Mouse (Mus musculus) bone marrow, adult 2 months (tissue): ENCODE measurements around the gene Golgb1. TPM values are rescaled to one million over a fixed set of nuclear protein-coding genes. Genes with fewer than 3 reads are reported as not detected.

ENCODE experiments used
- H3K27ac ChIP-seq: fragments of 200-500 bp; 2 replicates; pipeline ENCODE4 v1.5.1; 2012; ENCODE audit warnings: low read depth, mild to moderate bottlenecking, control low read depth, inconsistent platforms, low read length; ENCODE audit not compliant: control insufficient read depth, poor library complexity, insufficient read depth
- H3K4me1 ChIP-seq: fragments of 200-500 bp; 2 replicates; pipeline ENCODE4 v1.6.1; 2011; ENCODE audit warnings: low read length; ENCODE audit not compliant: control insufficient read depth, insufficient read depth
- H3K4me3 ChIP-seq: fragments of 200-500 bp; replicated peaks from 2 replicates; pipeline ENCODE3; 2011; ENCODE audit warnings: mild to moderate bottlenecking, low read depth, low read length, control low read depth; ENCODE audit not compliant: control insufficient read depth
- CTCF ChIP-seq: fragments of 200-500 bp; IDR thresholded peaks from 2 replicates; pipeline ENCODE4 v1.5.1; 2011; ENCODE audit warnings: low read length, control low read depth; ENCODE audit not compliant: control insufficient read depth, insufficient read depth
- POLR2A ChIP-seq: fragments of 200-500 bp; IDR thresholded peaks from 2 replicates; pipeline ENCODE4 v1.6.1; 2011; ENCODE audit warnings: low read depth, mild to moderate bottlenecking, control low read depth, low read length, borderline replicate concordance; ENCODE audit not compliant: control insufficient read depth
- WGBS: fragments of 180-500 bp; shearing (Covaris S2); methylation state at CpG from one replicate; pipeline ENCODE4 v1.1.7; 2018; 5-methylcytosine and 5-hydroxymethylcytosine counted together
- polyA plus RNA-seq: library from polyadenylated mRNA; stranded (reverse); fragments of >200 nt; gene quantifications from 2 replicates; pipeline ENCODE4 v1.2.4, GENCODE M21; 2011; ENCODE audit warnings: low replicate concordance; ENCODE audit not compliant: missing spikeins, insufficient read depth, insufficient read length

The Golgb1 gene
- polyA plus RNA-seq, 1 experiment, result 14.5 TPM

- 65% methylated on average over 5 of the region's 5 CpGs for WGBS
- TF ChIP-seq CTCF (0 out of 2 replicates have a peak, but pooled peaks have one; percentile 24), POLR2A (no peak)
- Histone ChIP-seq H3K27ac (no peak overlapping the region), H3K4me3 (no peak overlapping the region), H3K4me1 (no peaks in the 10 kb centered on the region)
Measured at GRCm38 (mm10) chr16:36877316-36877715, 2.4 kb downstream of the Golgb1 start.

- no peak overlapping the region for H3K27ac ChIP-seq
- no peak overlapping the region for H3K4me3 ChIP-seq
- no peaks in the 10 kb centered on the region for H3K4me1 ChIP-seq
- TF ChIP-seq POLR2A (no peak), CTCF (no peak)
- WGBS, result 84% methylated on average over 5 of the region's 5 CpGs
Measured at GRCm38 (mm10) chr16:36882737-36883343, 7.9 kb downstream of the Golgb1 start.

GRCm38 (mm10) chr16:36884881-36885280 is 9.9 kb downstream of the Golgb1 start:
- WGBS, result 86% methylated on average over 4 of the region's 4 CpGs
- TF ChIP-seq CTCF (peak; percentile 79), POLR2A (no peak)
- Histone ChIP-seq H3K4me3 (no peak overlapping the region), H3K27ac (no peak overlapping the region), H3K4me1 (no peaks in the 10 kb centered on the region)

- Histone ChIP-seq H3K27ac (no peak overlapping the region), H3K4me3 (no peak overlapping the region), H3K4me1 (0 out of 2 replicates have a peak, but pooled peaks cover 1% of the 10 kb centered on the region)
- TF ChIP-seq POLR2A, result no peak
- TF ChIP-seq CTCF, result no peak
- WGBS, result 93% methylated on average over 11 of the region's 11 CpGs
Measured at GRCm38 (mm10) chr16:36885912-36886311, 11.0 kb downstream of the Golgb1 start.

- H3K4me1 ChIP-seq, result peaks cover 1% of the 10 kb centered on the region; the same call in 1 of the 2 replicates
- no peak overlapping the region for H3K4me3 ChIP-seq
- H3K27ac ChIP-seq, result no peak overlapping the region
- TF ChIP-seq POLR2A, result no peak
- TF ChIP-seq CTCF, result no peak
- 93% methylated on average over 5 of the region's 5 CpGs for WGBS
Measured at GRCm38 (mm10) chr16:36887546-36887945, 12.6 kb downstream of the Golgb1 start.

- Histone ChIP-seq H3K4me3 (no peak overlapping the region), H3K4me1 (peaks cover 3% of the 10 kb centered on the region), H3K27ac (peak overlapping the region; percentile 57; the same call in 1 of the 2 replicates)
- WGBS, result 61% methylated on average over 3 of the region's 3 CpGs
- TF ChIP-seq CTCF, result no peak
- TF ChIP-seq POLR2A, result no peak
Measured at GRCm38 (mm10) chr16:36890559-36890958, 15.6 kb downstream of the Golgb1 start.

- Histone ChIP-seq H3K27ac (peak overlapping the region; percentile 58), H3K4me3 (no peak overlapping the region), H3K4me1 (peaks cover 3% of the 10 kb centered on the region)
- TF ChIP-seq CTCF, result no peak
- no peak for TF ChIP-seq POLR2A
- whole genome bisulfite sequencing, result 77% methylated on average over 4 of the region's 4 CpGs
Measured at GRCm38 (mm10) chr16:36891415-36891814, 16.5 kb downstream of the Golgb1 start.

- TF ChIP-seq CTCF (no peak), POLR2A (no peak)
- Histone ChIP-seq H3K4me1 (peaks cover 3% of the 10 kb centered on the region), H3K4me3 (no peak overlapping the region), H3K27ac (peak overlapping the region; percentile 44; the same call in 1 of the 2 replicates)
- WGBS, result 76% methylated on average over 10 of the region's 10 CpGs
Measured at GRCm38 (mm10) chr16:36893317-36893716, 18.4 kb downstream of the Golgb1 start.

- Histone ChIP-seq H3K4me3 (no peak overlapping the region), H3K27ac (no peak overlapping the region), H3K4me1 (peaks cover 2% of the 10 kb centered on the region)
- no peak for TF ChIP-seq CTCF
- no peak for TF ChIP-seq POLR2A
- 79% methylated on average over 6 of the region's 6 CpGs for WGBS
Measured at GRCm38 (mm10) chr16:36896712-36897111, 21.8 kb downstream of the Golgb1 start.
